Mouse (Mus musculus) embryo, embryonic 11 days (tissue): ENCODE results near the gene Bmp8b.
A peak's percentile ranks its signal among the peaks of the same experiment; 100 is the strongest.
"Not testable (repeated sequence)": the region's sequence is repeated elsewhere in the genome, so short reads cannot be mapped to it uniquely, and the experiment has no call there.

Experiments
- DNase-seq: peaks from one replicate; pipeline ENCODE4 v3.0.0-alpha.2; 2015

Bmp8b gene

GRCm38 (mm10) chr4:123104651-123105450, at the start of gene Bmp8b:
Gene Bmp8b, plus strand, starts transcription at chr4:123105165.
- peak; percentile 17 for DNase-seq

DNA sequence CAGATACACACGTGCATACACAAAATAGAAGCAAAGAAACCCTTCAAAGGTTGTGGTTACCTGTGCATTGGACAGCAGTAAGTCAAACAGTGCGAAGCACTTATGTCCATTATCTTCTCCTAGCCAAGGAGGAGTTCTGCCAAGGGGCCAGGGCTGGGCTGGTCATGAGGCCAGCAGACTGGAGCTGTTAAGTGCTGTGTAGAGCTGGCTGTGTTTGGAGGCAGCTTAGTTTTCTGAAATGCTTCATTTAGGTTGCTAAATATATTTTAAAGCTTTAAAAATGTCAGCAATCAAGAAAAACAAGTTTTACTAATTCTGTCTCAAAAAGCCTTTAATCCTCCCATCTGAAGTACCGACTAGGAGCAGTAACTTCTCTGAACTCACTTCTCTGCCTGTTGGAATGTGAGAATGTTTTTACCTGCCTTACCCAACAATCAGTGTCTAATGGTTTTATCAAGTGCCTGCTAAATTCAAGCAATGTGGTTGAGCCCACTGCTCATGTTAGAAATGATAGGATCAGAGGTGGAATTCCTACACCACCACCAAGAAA, 48.3 kb upstream of the Bmp8b start:
- no peak for DNase-seq

DNA sequence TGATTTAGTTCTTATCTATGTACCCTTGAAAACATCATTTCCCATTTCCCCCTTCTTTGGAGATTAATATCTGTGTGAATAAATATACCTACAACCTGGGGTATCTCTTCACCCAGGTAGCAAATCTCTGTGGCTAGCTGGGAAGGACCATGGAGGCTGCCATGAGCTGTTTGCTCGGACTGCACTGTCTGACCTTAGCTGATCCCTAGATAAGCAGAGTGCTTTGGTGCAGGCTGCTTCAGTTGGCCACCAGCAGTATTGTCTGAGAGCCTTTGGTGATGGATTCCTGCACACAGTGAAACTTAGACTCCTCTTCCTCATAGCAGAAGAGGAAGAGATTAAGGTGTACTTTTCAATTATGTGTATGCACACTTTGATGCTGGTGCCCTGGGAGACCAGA, 47.0 kb upstream of the Bmp8b start:
- no peak for DNase-seq

DNA sequence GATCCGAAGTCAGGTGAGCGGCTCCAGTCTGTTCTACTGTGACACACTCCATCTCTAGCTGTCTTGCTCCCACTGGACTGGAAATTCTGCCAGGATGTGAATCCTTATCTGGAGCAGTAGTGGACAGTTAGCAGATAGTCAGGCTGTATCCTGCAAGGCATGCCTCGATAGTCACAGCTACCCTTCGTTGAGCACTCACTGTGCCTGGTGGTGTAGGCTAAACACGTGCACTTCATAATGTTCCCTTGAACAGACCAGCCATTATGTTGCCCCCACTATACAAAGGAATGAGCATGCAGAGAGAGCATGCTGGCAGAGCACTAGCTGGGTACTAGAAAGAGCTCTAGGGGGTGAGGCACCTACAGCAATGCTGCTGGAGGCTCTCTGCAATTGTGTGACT, 43.2 kb upstream of the Bmp8b start:
- DNase-seq, result no peak

- DNase-seq, result no peak
Observed at GRCm38 (mm10) chr4:123068646-123069045, 36.3 kb upstream of the Bmp8b start.

DNA sequence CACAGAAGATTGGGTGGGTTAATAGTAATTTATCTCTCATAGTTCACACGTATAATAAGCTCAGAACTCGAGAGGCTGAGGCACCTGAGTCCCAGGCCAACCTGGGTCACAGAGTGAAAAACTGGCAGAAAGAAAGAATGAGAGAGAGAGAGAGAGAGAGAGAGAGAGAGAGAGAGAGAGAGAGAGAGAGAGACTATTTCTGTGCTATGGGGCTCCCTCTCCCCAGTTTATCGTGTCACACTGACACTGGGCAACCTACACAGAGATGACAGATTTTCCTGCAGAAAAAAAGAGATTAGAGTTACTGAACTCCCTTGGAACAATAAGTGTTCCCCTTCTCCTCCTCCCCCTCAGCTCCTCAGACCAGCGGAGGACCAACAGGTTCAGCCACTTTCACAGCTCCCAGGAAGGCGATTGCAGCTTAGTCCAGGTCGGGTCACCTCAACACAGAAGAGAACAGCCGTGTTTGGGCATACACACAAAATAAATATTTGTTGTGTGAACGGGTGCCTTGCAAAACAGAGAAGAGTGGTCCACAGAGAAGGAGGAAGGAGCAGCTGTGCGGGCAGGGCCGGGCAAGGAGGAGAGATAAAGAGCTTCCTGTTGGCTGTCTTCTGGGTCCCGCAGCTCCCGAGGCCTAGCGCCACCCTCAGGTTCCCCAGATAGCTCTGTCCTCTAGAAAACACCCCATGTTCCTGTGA, 33.5 kb upstream of the Bmp8b start:
- DNase-seq, result peak; percentile 67

DNA sequence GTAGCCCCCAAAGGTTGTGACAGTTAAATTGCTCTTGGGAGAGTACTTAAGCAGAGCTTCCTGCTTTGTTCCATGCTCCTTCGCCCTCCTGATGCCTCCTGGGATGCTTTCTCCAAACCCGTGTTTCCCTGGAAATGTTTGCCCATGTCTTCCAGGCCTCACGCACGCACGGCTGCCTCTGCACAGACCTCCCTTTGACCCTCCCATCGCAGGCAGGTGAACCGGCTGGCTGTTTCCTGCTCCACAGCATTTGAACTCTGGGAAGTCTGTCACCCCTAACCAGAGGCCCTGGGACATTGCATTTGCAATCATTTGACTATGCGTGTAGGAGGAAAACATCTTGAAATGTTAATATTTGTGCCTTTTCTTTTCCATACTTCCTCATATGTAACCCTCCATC, 28.0 kb upstream of the Bmp8b start:
- no peak for DNase-seq

DNA sequence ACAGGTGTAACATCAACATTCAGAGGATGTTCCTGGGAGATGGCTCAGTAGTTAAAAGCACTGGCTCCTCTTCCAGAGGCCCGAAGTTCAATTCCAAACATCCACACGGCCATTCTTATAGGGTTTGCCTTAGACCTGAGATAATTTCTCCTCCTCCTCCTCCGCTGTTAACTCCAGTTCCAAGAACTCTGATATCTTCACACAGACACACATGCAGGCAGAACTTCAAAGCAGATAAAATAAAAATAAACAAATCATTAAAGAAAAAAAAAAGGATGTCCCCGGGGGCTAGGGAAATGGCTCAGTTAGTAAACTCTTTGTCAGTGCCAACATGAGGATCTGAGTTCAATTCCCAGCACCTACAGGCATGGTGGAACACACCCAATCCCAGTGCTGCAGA, 26.7 kb upstream of the Bmp8b start:
- DNase-seq, result no peak

GRCm38 (mm10) chr4:123080791-123081190, 24.2 kb upstream of the Bmp8b start:
- DNase-seq, result no peak

DNA sequence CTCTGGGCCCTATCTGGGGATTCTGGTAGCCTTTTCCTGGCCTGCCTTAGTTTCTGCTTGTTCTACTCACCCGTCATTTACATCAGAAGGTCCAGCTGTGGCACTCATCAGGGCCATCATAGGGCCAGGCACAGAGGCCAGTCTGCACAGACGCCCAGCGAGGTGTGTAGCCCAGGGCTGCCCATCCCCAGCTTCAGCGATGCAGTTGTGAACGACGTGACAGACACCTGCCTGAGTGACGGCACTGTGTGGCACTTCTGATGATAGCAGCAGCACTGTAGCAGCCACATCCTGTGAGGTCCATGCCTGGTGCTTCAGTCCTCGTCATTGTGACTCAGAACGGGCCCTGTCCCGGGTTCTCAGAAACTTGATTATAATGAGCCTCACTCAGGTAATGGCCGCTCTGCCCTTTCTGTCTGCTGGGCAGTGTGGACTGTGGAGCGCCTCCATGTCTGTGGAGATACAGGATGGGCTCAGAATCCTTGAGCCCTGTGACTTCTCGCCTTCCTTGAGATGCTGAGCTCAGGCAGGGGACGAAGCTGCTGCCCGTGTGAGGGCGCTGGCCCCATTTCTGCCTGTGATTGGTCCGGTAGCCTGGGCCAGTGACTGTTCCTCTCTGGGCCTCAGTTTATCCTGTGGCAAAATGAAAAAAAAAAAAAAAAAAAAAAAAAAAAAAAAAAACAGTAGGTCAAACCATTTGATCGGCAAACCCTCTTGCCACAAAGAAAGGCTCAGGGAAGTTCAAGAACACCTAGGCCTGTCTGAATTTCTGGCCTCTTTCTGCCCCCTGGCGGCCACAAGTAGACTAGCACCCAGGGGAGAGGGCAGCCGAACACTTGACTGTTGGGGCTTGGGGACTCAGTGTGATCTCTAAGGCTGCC, 22.4 kb upstream of the Bmp8b start:
- DNase-seq, result peak; percentile 66

DNA sequence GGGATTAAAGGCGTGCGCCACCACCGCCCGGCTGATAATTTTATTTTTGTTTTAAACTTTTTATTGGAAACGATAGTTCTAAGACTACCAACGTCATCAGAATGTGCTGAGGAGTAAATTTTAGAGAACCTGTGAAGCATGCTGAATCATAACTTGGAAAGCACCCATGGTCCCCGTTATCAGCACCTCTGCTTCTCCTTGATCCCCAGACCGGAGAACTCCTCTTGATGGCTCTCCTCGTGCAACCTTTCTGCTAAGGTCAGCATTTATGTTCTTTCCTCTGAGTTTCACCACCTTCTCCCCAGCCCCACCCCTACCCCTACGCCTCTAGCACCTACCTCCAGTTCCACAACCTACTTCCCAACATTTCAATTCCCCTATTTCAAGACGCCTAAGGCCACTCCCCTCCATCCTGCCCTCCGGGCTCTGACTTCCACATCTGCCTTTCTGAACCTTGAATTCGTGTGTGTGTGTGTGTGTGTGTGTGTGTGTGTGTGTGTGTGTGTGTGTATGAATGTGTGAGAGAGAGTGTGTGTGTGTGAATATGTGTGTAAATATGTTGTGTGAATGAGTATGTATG, 21.6 kb upstream of the Bmp8b start:
- no peak for DNase-seq

DNA sequence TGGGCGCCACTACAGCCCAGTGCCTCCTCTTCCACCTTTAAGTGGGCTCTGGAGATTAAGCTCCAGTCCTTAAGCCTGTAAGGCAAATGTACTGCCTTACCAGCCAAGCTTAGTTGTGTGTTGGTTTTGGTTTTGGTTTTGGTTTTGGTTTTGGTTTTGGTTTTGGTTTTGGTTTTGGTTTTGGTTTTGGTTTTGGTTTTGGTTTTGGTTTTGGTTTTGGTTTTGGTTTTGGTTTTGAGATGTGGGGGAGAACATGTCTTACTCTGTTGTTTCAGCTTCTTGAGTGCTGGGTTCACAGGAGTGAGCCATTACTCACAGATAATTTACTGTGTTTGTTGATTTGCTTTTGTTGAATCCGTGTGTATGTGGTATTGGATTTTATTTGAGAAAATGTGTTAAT, 19.7 kb upstream of the Bmp8b start:
- DNase-seq, result no peak

DNA sequence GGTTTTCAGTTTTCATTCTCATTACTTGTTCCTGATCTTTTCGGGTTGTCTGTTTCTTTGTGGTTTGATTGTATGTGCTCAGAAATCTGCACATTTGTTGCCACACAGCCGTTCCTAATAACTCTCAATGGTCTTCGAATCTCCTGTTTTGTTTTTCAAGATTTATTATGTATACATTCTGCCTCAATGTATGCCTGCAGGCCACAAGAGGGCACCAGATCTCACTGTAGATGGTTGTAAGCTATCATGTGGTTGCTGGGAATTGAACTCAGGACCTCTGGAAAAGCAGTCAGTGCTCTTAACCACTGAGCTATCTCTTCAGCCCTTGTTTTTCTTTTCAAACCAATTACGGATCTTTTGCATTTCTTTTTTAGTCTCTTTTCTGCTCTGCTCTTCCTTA, 18.6 kb upstream of the Bmp8b start:
- no peak for DNase-seq

DNA sequence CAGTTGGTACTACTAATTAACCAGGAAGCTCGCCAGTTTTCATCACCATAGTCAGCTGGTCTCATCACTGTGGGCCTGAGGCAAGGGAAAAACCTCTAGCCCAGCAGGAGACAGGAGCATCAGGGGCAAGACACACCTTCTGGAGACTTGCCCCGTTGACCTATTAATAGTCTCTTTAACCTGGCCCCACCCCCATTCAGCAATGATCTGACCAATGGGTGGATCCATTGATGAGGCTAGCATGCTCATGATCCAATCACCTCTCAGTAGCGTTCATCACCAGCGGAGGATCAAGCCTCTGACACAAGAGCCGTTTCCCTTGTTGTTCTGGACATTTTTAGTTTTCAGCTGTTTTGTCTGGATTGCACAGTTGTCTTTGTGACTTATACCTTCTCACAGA, 12.3 kb upstream of the Bmp8b start:
- no peak for DNase-seq

GRCm38 (mm10) chr4:123093064-123093776, 11.7 kb upstream of the Bmp8b start:
- DNase-seq, result peak; percentile 25

DNA sequence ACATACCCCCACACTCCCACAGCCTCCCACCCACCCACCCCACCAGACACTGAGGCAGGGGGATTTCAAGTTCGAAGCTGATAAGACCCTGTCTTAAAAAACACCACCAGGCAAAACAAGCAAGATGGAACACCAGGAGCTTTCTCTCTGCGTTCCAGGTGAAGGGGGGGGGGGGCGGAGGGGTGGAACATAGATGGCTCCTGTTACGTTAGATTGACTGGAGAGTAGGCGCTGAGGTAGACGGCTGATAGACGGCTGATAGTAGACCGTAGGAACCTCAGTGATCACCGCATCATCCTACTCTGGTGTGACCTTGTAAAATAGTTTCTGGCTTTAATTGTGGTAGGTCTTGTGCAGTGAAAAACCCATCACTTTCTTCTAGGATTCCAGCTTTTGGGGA, 11.1 kb upstream of the Bmp8b start:
- DNase-seq, result no peak

DNA sequence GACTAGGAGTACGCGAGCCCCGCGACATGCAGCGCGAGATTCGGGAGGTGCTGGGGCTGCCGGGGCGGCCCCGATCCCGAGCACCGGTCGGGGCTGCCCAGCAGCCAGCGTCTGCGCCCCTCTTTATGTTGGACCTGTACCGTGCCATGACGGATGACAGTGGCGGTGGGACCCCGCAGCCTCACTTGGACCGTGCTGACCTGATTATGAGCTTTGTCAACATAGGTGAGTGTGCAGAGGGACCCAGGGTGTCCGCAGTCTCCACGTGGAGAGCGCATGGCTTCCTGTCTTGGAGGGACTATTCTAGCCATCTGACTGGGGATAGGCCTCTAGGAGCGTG, 456 bp downstream of the Bmp8b start:
- no peak for DNase-seq

DNA sequence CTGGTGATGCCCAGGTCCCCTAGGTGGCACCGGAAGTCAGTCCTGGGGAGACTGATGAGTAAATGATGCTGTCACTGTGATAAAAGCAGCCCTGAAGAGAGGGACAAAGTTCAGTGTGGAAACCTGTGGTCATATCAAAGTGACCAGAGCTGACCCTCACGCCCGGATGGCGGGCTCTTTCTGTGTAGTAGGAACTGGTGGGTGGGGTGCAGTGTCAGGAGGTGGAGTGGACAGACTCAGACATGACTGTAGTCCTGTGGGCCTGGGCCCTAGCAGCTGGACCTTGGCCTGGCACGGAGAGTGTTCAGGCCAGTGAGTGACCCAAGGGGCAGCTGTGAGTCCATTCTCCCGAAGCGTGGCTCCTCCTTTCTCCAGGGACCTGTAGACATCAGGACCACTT, 964 bp downstream of the Bmp8b start:
- DNase-seq, result not testable (repeated sequence)

- DNase-seq, result no peak
Observed at GRCm38 (mm10) chr4:123106864-123107263, 1.9 kb downstream of the Bmp8b start.

DNA sequence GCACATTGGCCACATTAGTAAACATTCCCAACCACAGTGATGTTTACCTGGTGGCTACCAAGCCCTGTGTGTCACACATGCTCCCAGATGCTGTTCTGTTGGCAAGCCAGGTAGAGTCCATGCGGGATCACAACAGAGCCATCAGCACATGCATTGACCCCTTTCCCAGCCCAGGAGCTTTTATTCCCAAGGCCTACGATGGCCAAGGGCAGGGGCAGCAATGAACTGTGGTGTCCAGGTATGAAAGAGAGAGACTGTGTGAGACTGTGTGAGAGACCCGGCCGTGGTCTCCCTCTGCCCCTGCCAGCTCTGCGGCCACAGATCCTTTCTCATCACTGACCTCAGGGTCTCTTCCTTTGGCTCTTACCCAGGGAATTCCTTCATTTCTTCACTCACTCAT, 3.1 kb downstream of the Bmp8b start:
- no peak for DNase-seq

DNA sequence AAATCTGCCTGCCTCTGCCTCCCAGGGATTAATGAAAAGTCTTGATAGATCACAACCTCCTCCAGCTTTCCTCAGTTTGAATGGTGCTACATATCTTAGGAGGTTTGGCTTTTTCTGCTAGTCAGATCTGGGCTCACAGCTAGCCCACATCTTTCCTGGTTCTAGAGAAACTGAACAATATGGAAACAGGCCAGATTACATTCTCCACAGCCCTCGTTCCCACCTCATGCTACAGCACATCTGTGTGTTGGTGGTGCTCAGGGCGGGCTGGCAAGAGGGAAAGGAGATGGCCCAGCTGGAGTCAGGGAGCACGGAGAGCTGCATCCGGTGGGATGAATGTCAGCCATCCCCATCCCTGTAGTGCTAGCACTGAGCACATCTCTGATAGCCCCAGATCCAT, 5.8 kb downstream of the Bmp8b start:
- no peak for DNase-seq

- not testable (repeated sequence) for DNase-seq
Observed at GRCm38 (mm10) chr4:123111275-123111983, 6.5 kb downstream of the Bmp8b start.
